27 mouse cellular contexts compared by ENCODE assay signal in genomic region chr1:157435926-157436325, GRCm38 (mm10). TPM values are rescaled to one million over a fixed set of nuclear protein-coding genes. Genes with fewer than 3 reads are reported as not detected.
DNase-seq lines count a peak whose midpoint lies in the region; ATAC-seq and TF ChIP-seq lines count a peak whose summit lies in the region.
"Had no signal": no experiment of that assay in that cellular context is flagged by ENCODE, and none has a peak within 500 bp of the region (broad histone marks: within the 10 kb centered on the region; RNA-seq: fewer than 3 reads in every experiment).

No protein-coding gene starts in this region.

- peak; percentile 9 for DNase-seq in lung, embryonic 14.5 days
- no peak for DNase-seq in lung, postnatal 4 days
- DNase-seq in CH12.LX (ENCODE audit: extremely low read depth), result no peak
- DNase-seq in frontal cortex, postnatal 25 days (ENCODE audit: low spot score in 2 of 2), result no peak
- DNase-seq: adrenal gland, adult 8-10 months; adrenal gland, postnatal 14 days; adrenal gland, postnatal 36 days; cerebellum, adult 11-12 months; cerebellum, adult 2 months; cerebellum, adult 9-10 months; cerebellum, postnatal 10 days; cerebellum, postnatal 25 days; embryo, embryonic 11 days; forebrain, postnatal 0 days had no signal

- peak overlapping the region; percentile 16; the same call in 1 of the 2 replicates for H3K27ac ChIP-seq in heart, embryonic 15.5 days
- H3K27ac ChIP-seq in heart, embryonic 12.5 days (ENCODE audit: poor library complexity, severe bottlenecking), result no peak overlapping the region
- H3K27ac ChIP-seq in lung, embryonic 14.5 days (ENCODE audit: low read depth), result no peak overlapping the region
- H3K27ac ChIP-seq in CH12.LX (ENCODE audit: insufficient read depth, low read depth), result no peak overlapping the region
- H3K27ac ChIP-seq in forebrain, embryonic 13.5 days, result no peak overlapping the region
- H3K27ac ChIP-seq: embryonic facial prominence, embryonic 13.5 days; embryonic facial prominence, embryonic 15.5 days; forebrain, embryonic 10.5 days; forebrain, embryonic 12.5 days; forebrain, embryonic 15.5 days had no signal

- no peak for TF ChIP-seq POLR2A in CH12.LX (IDR thresholded peaks at IDR 0.05; ENCODE audit: low read depth, low read length)

- H3K9me3 ChIP-seq in heart, embryonic 15.5 days (replicated peaks), result no peaks in the 10 kb centered on the region
- no peaks in the 10 kb centered on the region for H3K9me3 ChIP-seq in heart, embryonic 12.5 days (replicated peaks)
- H3K9me3 ChIP-seq in lung, embryonic 14.5 days (ENCODE audit: low read depth, low read length), result no peaks in the 10 kb centered on the region
- H3K9me3 ChIP-seq in CH12.LX (replicated peaks; ENCODE audit: low read length), result no peaks in the 10 kb centered on the region
- H3K9me3 ChIP-seq in forebrain, embryonic 13.5 days (replicated peaks), result no peaks in the 10 kb centered on the region
- H3K9me3 ChIP-seq: embryonic facial prominence, embryonic 13.5 days; embryonic facial prominence, embryonic 15.5 days; forebrain, embryonic 10.5 days; forebrain, embryonic 12.5 days; forebrain, embryonic 15.5 days; G1E had no signal

- TF ChIP-seq CTCF in lung, embryonic 14.5 days (IDR thresholded peaks at IDR 0.05; ENCODE audit: low read depth), result no peak
- no peak for TF ChIP-seq CTCF in CH12.LX (conservative IDR thresholded peaks at IDR 0.05 in 1 of 2, IDR thresholded peaks at IDR 0.05 in 1 of 2; ENCODE audit: low read depth in 2 of 2, low read length in 2 of 2)

- TF ChIP-seq EP300 in CH12.LX (IDR thresholded peaks at IDR 0.05; ENCODE audit: low read length), result peak; percentile 36; the same call in 1 of the 2 replicates

- in situ Hi-C loops in CH12.LX (cut with MboI; ENCODE audit: low pct_ligation_motif_present, low pct_unique_long_range_greater_than_20kb, low sequenced_read_pairs), result loop anchor here (10.0 kb wide), 1 partner anchor 121 kb away; no protein-coding TSS in a partner anchor

- H3K9ac ChIP-seq in heart, embryonic 15.5 days, result no peak overlapping the region
- H3K9ac ChIP-seq in heart, embryonic 12.5 days, result no peak overlapping the region
- H3K9ac ChIP-seq in lung, embryonic 14.5 days, result no peak overlapping the region
- H3K9ac ChIP-seq in CH12.LX (ENCODE audit: insufficient read depth, low read depth), result no peak overlapping the region
- no peak overlapping the region for H3K9ac ChIP-seq in forebrain, embryonic 13.5 days
- H3K9ac ChIP-seq: embryonic facial prominence, embryonic 13.5 days; embryonic facial prominence, embryonic 15.5 days; forebrain, embryonic 12.5 days; forebrain, embryonic 15.5 days; forebrain, postnatal 0 days had no signal

- no peak overlapping the region for H3K4me2 ChIP-seq in heart, embryonic 15.5 days
- no peak overlapping the region for H3K4me2 ChIP-seq in heart, embryonic 12.5 days
- no peak overlapping the region for H3K4me2 ChIP-seq in lung, embryonic 14.5 days
- H3K4me2 ChIP-seq in CH12.LX (ENCODE audit: insufficient read depth, low read depth, poor library complexity, severe bottlenecking), result no peak overlapping the region
- no peak overlapping the region for H3K4me2 ChIP-seq in forebrain, embryonic 13.5 days
- H3K4me2 ChIP-seq: embryonic facial prominence, embryonic 13.5 days; embryonic facial prominence, embryonic 15.5 days; forebrain, embryonic 12.5 days; forebrain, embryonic 15.5 days had no signal

- H3K79me2 ChIP-seq in CH12.LX (replicated peaks; ENCODE audit: control insufficient read depth, extremely low read depth, insufficient read depth, poor library complexity, severe bottlenecking), result no peaks in the 10 kb centered on the region

- TF ChIP-seq RAD21 in CH12.LX (IDR thresholded peaks at IDR 0.05; ENCODE audit: low read depth, low read length), result no peak

- no peak overlapping the region for H3K4me3 ChIP-seq in heart, embryonic 15.5 days
- H3K4me3 ChIP-seq in heart, embryonic 12.5 days, result no peak overlapping the region
- H3K4me3 ChIP-seq in lung, embryonic 14.5 days (ENCODE audit: low read depth, low read length), result no peak overlapping the region
- no peak overlapping the region for H3K4me3 ChIP-seq in CH12.LX (replicated peaks in 1 of 3; ENCODE audit: low read depth in 2 of 3, low read length in 2 of 3, poor library complexity in 1 of 3)
- no peak overlapping the region for H3K4me3 ChIP-seq in forebrain, embryonic 13.5 days
- H3K4me3 ChIP-seq: embryonic facial prominence, embryonic 13.5 days; embryonic facial prominence, embryonic 15.5 days; erythroblast, embryonic 14.5 days; forebrain, embryonic 10.5 days; forebrain, embryonic 12.5 days; forebrain, embryonic 15.5 days had no signal

- H3K27me3 ChIP-seq in heart, embryonic 15.5 days, result no peaks in the 10 kb centered on the region
- H3K27me3 ChIP-seq in heart, embryonic 12.5 days (replicated peaks), result no peaks in the 10 kb centered on the region
- no peaks in the 10 kb centered on the region for H3K27me3 ChIP-seq in lung, embryonic 14.5 days (ENCODE audit: insufficient read depth, low read length)
- H3K27me3 ChIP-seq in CH12.LX (replicated peaks), result no peaks in the 10 kb centered on the region
- H3K27me3 ChIP-seq in forebrain, embryonic 13.5 days, result no peaks in the 10 kb centered on the region
- H3K27me3 ChIP-seq: embryonic facial prominence, embryonic 15.5 days; forebrain, embryonic 12.5 days; forebrain, embryonic 15.5 days; Patski had no signal

- H3K36me3 ChIP-seq in heart, embryonic 15.5 days, result no peaks in the 10 kb centered on the region
- no peaks in the 10 kb centered on the region for H3K36me3 ChIP-seq in heart, embryonic 12.5 days
- H3K36me3 ChIP-seq in lung, embryonic 14.5 days (ENCODE audit: insufficient read depth), result no peaks in the 10 kb centered on the region
- no peaks in the 10 kb centered on the region for H3K36me3 ChIP-seq in CH12.LX (replicated peaks in 1 of 2; ENCODE audit: control insufficient read depth in 1 of 2, insufficient read depth in 1 of 2, low read length in 1 of 2)
- no peaks in the 10 kb centered on the region for H3K36me3 ChIP-seq in forebrain, embryonic 13.5 days (ENCODE audit: poor library complexity, severe bottlenecking)
- H3K36me3 ChIP-seq: embryonic facial prominence, embryonic 13.5 days; embryonic facial prominence, embryonic 15.5 days; forebrain, embryonic 10.5 days; forebrain, embryonic 12.5 days; forebrain, embryonic 15.5 days; G1E had no signal

- WGBS in heart, embryonic 15.5 days, result 58% methylated on average over 6 of the region's 6 CpGs
- 69% methylated on average over 6 of the region's 6 CpGs for WGBS in heart, embryonic 12.5 days
- WGBS in lung, embryonic 14.5 days, result 73% methylated on average over 6 of the region's 6 CpGs
- WGBS in forebrain, embryonic 13.5 days, result 97% methylated on average over 6 of the region's 6 CpGs

- no peak for ATAC-seq in heart, embryonic 15.5 days (replicated peaks; ENCODE audit: insufficient number of reproducible peaks, insufficient read depth, low FRiP score, low read depth)
- ATAC-seq in heart, embryonic 12.5 days (ENCODE audit: insufficient number of reproducible peaks, low FRiP score), result no peak
- ATAC-seq in lung, embryonic 14.5 days (ENCODE audit: insufficient read depth), result no peak
- ATAC-seq in common myeloid progenitor, adult 5-6 weeks (replicated peaks; ENCODE audit: low read depth, poor library complexity, severe bottlenecking), result peak; percentile 69
- ATAC-seq in forebrain, embryonic 13.5 days, result no peak
- ATAC-seq: activated CD4-positive, CD25-positive, alpha-beta regulatory T cell, adult 4 months; forebrain, embryonic 15.5 days; forebrain, postnatal 0 days; Patski had no signal

- H3K4me1 ChIP-seq in heart, embryonic 15.5 days (replicated peaks), result peaks cover 18% of the 10 kb centered on the region
- peaks cover 24% of the 10 kb centered on the region for H3K4me1 ChIP-seq in heart, embryonic 12.5 days (replicated peaks)
- H3K4me1 ChIP-seq in lung, embryonic 14.5 days (ENCODE audit: insufficient read depth), result no peaks in the 10 kb centered on the region
- peaks cover 13 to 32% of the 10 kb centered on the region in 2 experiments; a peak in 3 of 4 replicates for H3K4me1 ChIP-seq in CH12.LX (ENCODE audit: control insufficient read depth in 1 of 2, insufficient read depth in 2 of 2)
- peaks cover 20% of the 10 kb centered on the region for H3K4me1 ChIP-seq in forebrain, embryonic 13.5 days

- dilution Hi-C loops in CH12.LX (cut with MboI; ENCODE audit: extremely low pct_ligation_motif_present, extremely low pct_unique_long_range_greater_than_20kb, low sequenced_read_pairs), result no loop called here

TF ChIP-seq in CH12.LX, 34 proteins besides CTCF, POLR2A, EP300 and RAD21:
- TF ChIP-seq JUN (IDR thresholded peaks at IDR 0.05; ENCODE audit: insufficient read depth, low read depth, low read length) (peak; percentile 42), IRF4 (IDR thresholded peaks at IDR 0.05; ENCODE audit: low read depth, low read length) (peak; percentile 64; the same call in 1 of the 2 replicates), JUND (conservative IDR thresholded peaks at IDR 0.05; ENCODE audit: low read depth, low read length) (0 out of 2 replicates have a peak, but pooled peaks have one; percentile 55), MEF2A (IDR thresholded peaks at IDR 0.05; ENCODE audit: borderline replicate concordance, low read depth, low read length) (0 out of 2 replicates have a peak, but pooled peaks have one; percentile 52), TBP (conservative IDR thresholded peaks at IDR 0.05; ENCODE audit: low read depth, low read length) (no peak), POLR2AphosphoS2 (IDR thresholded peaks at IDR 0.05; ENCODE audit: low read depth, low read length) (no peak)

RNA-seq across cellular contexts. Expression of gene Cryzl2, which starts 22.5 kb away (rescaled TPM):
- polyA plus RNA-seq in heart, embryonic 15.5 days (2015; fragmentation: Nextera tagmentation; extraction: Ambion mirVana), result 27.1 and 30.5 TPM in 2 replicates
- polyA plus RNA-seq in heart, embryonic 12.5 days (2016; fragmentation: Nextera tagmentation; extraction: Ambion mirVana), result 28.4 and 29.7 TPM in 2 replicates
- 10.8 and 14.4 TPM in 2 replicates for polyA plus RNA-seq in lung, embryonic 14.5 days (2014; fragmentation: Nextera tagmentation; extraction: Ambion mirVana)
- 24.6 and 41.0 TPM in 2 replicates for total RNA-seq in CH12.LX (2012; rRNA removed)
- 23.6 and 25.0 TPM in 2 replicates for total RNA-seq in CH12.LX (2014; rRNA removed)
- 22.5 and 28.3 TPM in 2 replicates for polyA plus RNA-seq in CH12.LX (2012; ENCODE audit: insufficient read length, low read depth)
- total RNA-seq in common myeloid progenitor, adult 5-6 weeks (2017), result 17.1 and 28.8 TPM in 2 replicates
- 5.8 and 6.6 TPM in 2 replicates for polyA plus RNA-seq in forebrain, embryonic 13.5 days (2015; fragmentation: Nextera tagmentation; extraction: Ambion mirVana)
- polyA plus RNA-seq: G1E, Patski had no signal

RNA-seq across cellular contexts. Expression of gene Rasal2, which starts 23.5 kb away (rescaled TPM):
- 16.0 and 17.8 TPM in 2 replicates for polyA plus RNA-seq in heart, embryonic 15.5 days (2015; fragmentation: Nextera tagmentation; extraction: Ambion mirVana)
- polyA plus RNA-seq in heart, embryonic 12.5 days (2016; fragmentation: Nextera tagmentation; extraction: Ambion mirVana), result 20.4 and 21.9 TPM in 2 replicates
- 10.3 TPM in 2 replicates for polyA plus RNA-seq in lung, embryonic 14.5 days (2014; fragmentation: Nextera tagmentation; extraction: Ambion mirVana)
- total RNA-seq in CH12.LX (2012; rRNA removed) (1.4 and 1.7 TPM in 2 replicates), CH12.LX (2014; rRNA removed) (1.5 and 1.6 TPM in 2 replicates)
- 2.0 and 2.6 TPM in 2 replicates for polyA plus RNA-seq in CH12.LX (2012; ENCODE audit: insufficient read length, low read depth)
- total RNA-seq in common myeloid progenitor, adult 5-6 weeks (2017), result 2.4 TPM in 2 replicates
- 31.0 and 33.7 TPM in 2 replicates for polyA plus RNA-seq in forebrain, embryonic 13.5 days (2015; fragmentation: Nextera tagmentation; extraction: Ambion mirVana)
- polyA plus RNA-seq: erythroblast, embryonic 14.5 days had no signal
